Mouse (Mus musculus): ENCODE measurements at regions not wholly inside any gene's neighbourhood (a gene's known extent, or its start where the extent isn't known, plus 50 kb on each side); places are given as distances from the start of the nearest gene placed in this dataset.

GRCm38 (mm10) chr11:45752791-45753190 is 99.1 kb upstream of the Clint1 start:
- TF ChIP-seq ZC3H11A (IDR thresholded peaks at IDR 0.05; ENCODE audit: borderline replicate concordance, low read depth, low read length), result no peak
- TF ChIP-seq ZNF384 (IDR thresholded peaks at IDR 0.05; ENCODE audit: low read depth, low read length), result no peak
- no peak for TF ChIP-seq MAFK (IDR thresholded peaks at IDR 0.05; ENCODE audit: insufficient read depth, low read depth, low read length)
- TF ChIP-seq CHD2 (IDR thresholded peaks at IDR 0.05; ENCODE audit: low read depth, low read length), result no peak
- TF ChIP-seq HCFC1 (IDR thresholded peaks at IDR 0.05; ENCODE audit: borderline replicate concordance, insufficient read depth, low read length), result no peak
